Mouse (Mus musculus) bone marrow, adult 2 months (tissue): ENCODE results near the gene Fanci. TPM values are rescaled to one million over a fixed set of nuclear protein-coding genes. Genes with fewer than 3 reads are reported as not detected.

ENCODE experiments used
- H3K27ac ChIP-seq: fragments of 200-500 bp; 2 replicates; pipeline ENCODE4 v1.5.1; 2012; ENCODE audit warnings: low read depth, mild to moderate bottlenecking, control low read depth, inconsistent platforms, low read length; ENCODE audit not compliant: control insufficient read depth, poor library complexity, insufficient read depth
- H3K4me1 ChIP-seq: fragments of 200-500 bp; 2 replicates; pipeline ENCODE4 v1.6.1; 2011; ENCODE audit warnings: low read length; ENCODE audit not compliant: control insufficient read depth, insufficient read depth
- H3K4me3 ChIP-seq: fragments of 200-500 bp; replicated peaks from 2 replicates; pipeline ENCODE3; 2011; ENCODE audit warnings: mild to moderate bottlenecking, low read depth, low read length, control low read depth; ENCODE audit not compliant: control insufficient read depth
- CTCF ChIP-seq: fragments of 200-500 bp; IDR thresholded peaks from 2 replicates; pipeline ENCODE4 v1.5.1; 2011; ENCODE audit warnings: low read length, control low read depth; ENCODE audit not compliant: control insufficient read depth, insufficient read depth
- POLR2A ChIP-seq: fragments of 200-500 bp; IDR thresholded peaks from 2 replicates; pipeline ENCODE4 v1.6.1; 2011; ENCODE audit warnings: low read depth, mild to moderate bottlenecking, control low read depth, low read length, borderline replicate concordance; ENCODE audit not compliant: control insufficient read depth
- WGBS: fragments of 180-500 bp; shearing (Covaris S2); methylation state at CpG from one replicate; pipeline ENCODE4 v1.1.7; 2018; 5-methylcytosine and 5-hydroxymethylcytosine counted together
- polyA plus RNA-seq: library from polyadenylated mRNA; stranded (reverse); fragments of >200 nt; gene quantifications from 2 replicates; pipeline ENCODE4 v1.2.4, GENCODE M21; 2011; ENCODE audit warnings: low replicate concordance; ENCODE audit not compliant: missing spikeins, insufficient read depth, insufficient read length

Gene Fanci
- polyA plus RNA-seq, 1 experiment = 10.3 TPM

- H3K4me1 ChIP-seq = no peaks in the 10 kb centered on the region
- TF ChIP-seq CTCF (no peak), POLR2A (no peak)
- H3K27ac ChIP-seq = no peak overlapping the region
- H3K4me3 ChIP-seq = no peak overlapping the region
- WGBS = 94% methylated on average over 18 of the region's 18 CpGs
Observed at GRCm38 (mm10) chr7:79414449-79415375, 23.0 kb downstream of the Fanci start.

- TF ChIP-seq POLR2A (no peak), CTCF (no peak)
- Histone ChIP-seq H3K4me1 (no peaks in the 10 kb centered on the region), H3K27ac (no peak overlapping the region), H3K4me3 (no peak overlapping the region)
- WGBS = 77% methylated on average over 7 of the region's 7 CpGs
Observed at GRCm38 (mm10) chr7:79419950-79420349, 28.2 kb downstream of the Fanci start.

- TF ChIP-seq POLR2A (no peak), CTCF (no peak)
- 52% methylated on average over 10 of the region's 10 CpGs for WGBS
- Histone ChIP-seq H3K4me1 (no peaks in the 10 kb centered on the region), H3K4me3 (no peak overlapping the region), H3K27ac (no peak overlapping the region)
Observed at GRCm38 (mm10) chr7:79422876-79423275, 31.1 kb downstream of the Fanci start.

- WGBS = 85% methylated on average over 10 of the region's 10 CpGs
- H3K4me1 ChIP-seq = no peaks in the 10 kb centered on the region
- TF ChIP-seq POLR2A = no peak
Observed at GRCm38 (mm10) chr7:79425804-79426203, 34.1 kb downstream of the Fanci start.

GRCm38 (mm10) chr7:79428243-79428642 is 36.5 kb downstream of the Fanci start:
- TF ChIP-seq POLR2A (no peak), CTCF (no peak)
- 80% methylated on average over 5 of the region's 5 CpGs for WGBS
- no peaks in the 10 kb centered on the region for H3K4me1 ChIP-seq
- no peak overlapping the region for H3K4me3 ChIP-seq
- no peak overlapping the region for H3K27ac ChIP-seq

More at GRCm38 (mm10) chr7:79425804-79426203, 34.1 kb downstream of the Fanci start:
- Histone ChIP-seq H3K27ac (no peak overlapping the region), H3K4me3 (no peak overlapping the region)

- 94% methylated on average over 2 of the region's 2 CpGs for WGBS
- no peak for TF ChIP-seq POLR2A
- TF ChIP-seq CTCF = no peak
- H3K4me1 ChIP-seq = no peaks in the 10 kb centered on the region
- no peak overlapping the region for H3K4me3 ChIP-seq
- no peak overlapping the region for H3K27ac ChIP-seq
Observed at GRCm38 (mm10) chr7:79440035-79440434, 48.3 kb downstream of the Fanci start.

DNA sequence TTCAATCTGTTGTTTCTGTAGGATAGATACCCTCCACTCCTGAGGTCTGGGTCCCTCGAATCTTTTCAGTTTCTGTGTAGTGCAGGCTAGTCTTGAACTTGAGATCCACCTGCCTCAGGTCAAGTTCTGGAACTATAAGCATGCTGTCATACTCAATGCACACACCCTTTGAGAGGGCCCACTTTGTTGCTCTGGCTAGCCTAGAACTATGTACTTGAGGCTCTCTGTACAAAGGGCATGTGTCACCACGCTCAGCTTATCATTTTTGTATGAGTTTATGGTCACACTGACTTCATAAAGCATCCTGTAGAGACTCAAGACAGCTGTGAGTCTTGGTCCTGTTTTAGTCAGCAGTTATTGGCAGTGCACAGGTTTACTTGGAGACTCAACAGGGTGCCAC is 55.3 kb downstream of the Fanci start:
- H3K27ac ChIP-seq = no peak overlapping the region
- no peak overlapping the region for H3K4me3 ChIP-seq
- 85% methylated on average over 2 of the region's 2 CpGs for WGBS
- TF ChIP-seq CTCF = no peak
- TF ChIP-seq POLR2A = no peak
- no peaks in the 10 kb centered on the region for H3K4me1 ChIP-seq

DNA sequence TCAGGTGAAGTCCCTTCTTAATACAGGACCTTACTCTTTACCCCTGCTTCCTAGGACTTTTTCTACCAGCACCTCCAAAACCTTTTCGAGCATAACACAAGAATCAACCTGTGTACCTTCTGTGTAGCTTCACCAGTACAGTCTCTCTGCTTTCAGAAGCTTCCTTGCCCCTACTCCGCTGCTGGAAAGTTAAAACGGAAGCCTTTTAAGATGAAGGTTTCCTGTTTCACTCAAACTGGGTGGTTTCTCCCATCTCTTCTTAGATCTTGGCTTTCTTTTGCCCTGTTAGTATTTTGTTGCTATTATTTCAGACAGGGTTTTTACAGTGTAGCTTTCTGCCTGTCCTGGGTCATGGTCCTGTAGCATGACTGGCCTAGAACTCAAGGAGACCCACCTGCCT is 55.8 kb downstream of the Fanci start:
- 83% methylated on average over 3 of the region's 3 CpGs for WGBS
- H3K27ac ChIP-seq = no peak overlapping the region
- no peak for TF ChIP-seq POLR2A
- no peak for TF ChIP-seq CTCF
- H3K4me1 ChIP-seq = no peaks in the 10 kb centered on the region
- no peak overlapping the region for H3K4me3 ChIP-seq

- no peak overlapping the region for H3K27ac ChIP-seq
- 91% methylated on average over 10 of the region's 10 CpGs for WGBS
- H3K4me3 ChIP-seq = no peak overlapping the region
- H3K4me1 ChIP-seq = peaks cover 2% of the 10 kb centered on the region; the same call in 1 of the 2 replicates
- TF ChIP-seq POLR2A = no peak
- TF ChIP-seq CTCF = no peak
Observed at GRCm38 (mm10) chr7:79461721-79462120, 70.0 kb downstream of the Fanci start.
